Mouse (Mus musculus) midbrain, embryonic 15.5 days (tissue): ENCODE measurements at regions not wholly inside any gene's neighbourhood (a gene's known extent, or its start where the extent isn't known, plus 50 kb on each side); places are given as distances from the start of the nearest gene placed in this dataset.

ENCODE experiments used
- ATAC-seq: fragments of 200-750 bp; cut with Nextera tagmentation; replicated peaks from 2 replicates; pipeline ENCODE4 v1.8.0; 2017; ENCODE audit warnings: moderate TSS enrichment
- H3K27ac ChIP-seq: fragments of 300-500 bp; sonication (generic); 2 replicates; pipeline ENCODE4 v1.5.1; 2015; ENCODE audit warnings: mild to moderate bottlenecking, inconsistent platforms
- H3K27me3 ChIP-seq: fragments of 300-500 bp; sonication (generic); replicated peaks from 2 replicates; pipeline ENCODE4 v1.6.1; 2015; ENCODE audit warnings: inconsistent platforms
- H3K36me3 ChIP-seq: fragments of 300-500 bp; sonication (generic); replicated peaks from 2 replicates; pipeline ENCODE4 v1.6.1; 2015; ENCODE audit warnings: inconsistent platforms
- H3K4me1 ChIP-seq: fragments of 300-500 bp; sonication (generic); 2 replicates; pipeline ENCODE4 v1.6.1; 2015; ENCODE audit warnings: inconsistent platforms
- H3K4me2 ChIP-seq: fragments of 300-500 bp; sonication (generic); 2 replicates; pipeline ENCODE4 v1.6.1; 2015; ENCODE audit warnings: inconsistent platforms, mild to moderate bottlenecking, moderate library complexity
- H3K4me3 ChIP-seq: fragments of 300-500 bp; sonication (generic); 2 replicates; pipeline ENCODE4 v1.5.1; 2015; ENCODE audit warnings: mild to moderate bottlenecking, inconsistent platforms
- H3K9ac ChIP-seq: fragments of 300-500 bp; sonication (generic); 2 replicates; pipeline ENCODE4 v1.6.1; 2015; ENCODE audit warnings: mild to moderate bottlenecking, inconsistent platforms
- H3K9me3 ChIP-seq: fragments of 300-500 bp; sonication (generic); 2 replicates; pipeline ENCODE4 v1.6.1; 2016; ENCODE audit warnings: inconsistent platforms
- whole genome bisulfite sequencing: fragments of 180-500 bp; shearing (Covaris S2); methylation state at CpG from one replicate; pipeline ENCODE4 v1.1.7; 2015; ENCODE audit warnings: mixed read lengths; 5-methylcytosine and 5-hydroxymethylcytosine counted together

DNA sequence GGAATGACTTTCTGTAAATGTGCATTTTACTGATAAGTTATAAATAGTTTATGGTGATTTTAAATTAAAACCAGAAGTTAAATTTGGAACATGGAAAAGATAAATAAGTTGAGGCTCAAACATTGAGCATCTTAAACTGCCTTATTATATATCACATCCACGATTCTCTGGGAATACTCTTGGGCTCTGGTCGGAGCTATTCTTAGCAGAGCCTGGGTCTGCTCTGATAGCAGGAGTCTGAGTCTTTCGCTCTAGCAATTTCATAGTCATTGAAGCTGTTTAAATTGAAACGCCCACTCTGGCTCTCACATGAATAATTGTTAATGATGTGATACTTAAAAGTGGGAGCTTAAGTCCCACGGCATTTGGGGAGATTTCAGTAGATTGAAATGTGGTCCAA is 208.0 kb downstream of the Papss1 start:
- Histone ChIP-seq H3K4me2 (no peak overlapping the region), H3K27me3 (no peaks in the 10 kb centered on the region), H3K9ac (no peak overlapping the region), H3K9me3 (no peaks in the 10 kb centered on the region), H3K27ac (no peak overlapping the region), H3K36me3 (no peaks in the 10 kb centered on the region), H3K4me1 (no peaks in the 10 kb centered on the region), H3K4me3 (no peak overlapping the region)
- no peak for ATAC-seq
- 76% methylated on average over 5 of the region's 5 CpGs for WGBS

DNA sequence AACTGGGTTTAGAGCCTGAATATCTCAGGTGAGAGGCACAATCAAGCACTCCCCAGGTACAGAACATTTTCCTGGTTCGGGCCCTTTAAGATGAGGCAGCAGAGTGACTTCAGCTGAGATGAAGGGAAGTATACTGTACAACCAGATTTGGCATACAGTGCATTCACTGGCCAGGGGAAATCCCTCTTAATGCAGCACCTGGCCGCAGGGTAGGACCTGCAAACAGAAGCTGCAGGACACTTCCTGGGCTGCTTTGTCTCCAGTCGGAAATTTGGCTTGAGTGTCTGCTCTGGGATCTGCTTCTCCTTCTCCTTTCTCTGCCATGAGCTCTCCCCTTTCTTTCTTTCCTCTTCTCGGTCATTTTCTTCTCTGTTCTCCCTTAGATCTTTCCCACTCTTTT is 210.9 kb downstream of the Papss1 start:
- no peaks in the 10 kb centered on the region for H3K9me3 ChIP-seq
- H3K9ac ChIP-seq, result no peak overlapping the region
- 81% methylated on average over 4 of the region's 4 CpGs for WGBS
- H3K27ac ChIP-seq, result no peak overlapping the region
- no peaks in the 10 kb centered on the region for H3K36me3 ChIP-seq
- ATAC-seq, result no peak
- H3K27me3 ChIP-seq, result no peaks in the 10 kb centered on the region
- H3K4me1 ChIP-seq, result no peaks in the 10 kb centered on the region
- H3K4me3 ChIP-seq, result no peak overlapping the region
- no peak overlapping the region for H3K4me2 ChIP-seq

GRCm38 (mm10) chr3:131776650-131777049 is 212.1 kb downstream of the Papss1 start:
- Histone ChIP-seq H3K4me2 (no peak overlapping the region), H3K4me3 (no peak overlapping the region), H3K9me3 (no peaks in the 10 kb centered on the region), H3K9ac (no peak overlapping the region), H3K27me3 (no peaks in the 10 kb centered on the region), H3K36me3 (no peaks in the 10 kb centered on the region), H3K4me1 (no peaks in the 10 kb centered on the region), H3K27ac (no peak overlapping the region)
- ATAC-seq, result no peak
- 84% methylated on average over 2 of the region's 2 CpGs for WGBS

GRCm38 (mm10) chr3:131779803-131780202 is 215.2 kb downstream of the Papss1 start:
- Histone ChIP-seq H3K4me1 (no peaks in the 10 kb centered on the region), H3K27ac (no peak overlapping the region), H3K9ac (no peak overlapping the region), H3K9me3 (no peaks in the 10 kb centered on the region), H3K27me3 (no peaks in the 10 kb centered on the region), H3K36me3 (no peaks in the 10 kb centered on the region), H3K4me3 (no peak overlapping the region), H3K4me2 (no peak overlapping the region)
- 81% methylated on average over 7 of the region's 7 CpGs for WGBS
- ATAC-seq, result no peak

GRCm38 (mm10) chr3:131785524-131785923 is 221.0 kb downstream of the Papss1 start:
- Histone ChIP-seq H3K4me1 (no peaks in the 10 kb centered on the region), H3K9me3 (no peaks in the 10 kb centered on the region), H3K4me3 (no peak overlapping the region), H3K27me3 (no peaks in the 10 kb centered on the region), H3K36me3 (no peaks in the 10 kb centered on the region), H3K9ac (no peak overlapping the region), H3K4me2 (no peak overlapping the region), H3K27ac (no peak overlapping the region)
- no peak for ATAC-seq
- 80% methylated on average over 3 of the region's 3 CpGs for WGBS

GRCm38 (mm10) chr3:131788321-131788720 is 223.8 kb downstream of the Papss1 start:
- Histone ChIP-seq H3K4me1 (no peaks in the 10 kb centered on the region), H3K27me3 (no peaks in the 10 kb centered on the region), H3K9me3 (no peaks in the 10 kb centered on the region), H3K4me2 (no peak overlapping the region), H3K9ac (no peak overlapping the region), H3K27ac (no peak overlapping the region), H3K36me3 (no peaks in the 10 kb centered on the region), H3K4me3 (no peak overlapping the region)
- no peak for ATAC-seq
- WGBS, result 82% methylated on average over 2 of the region's 2 CpGs

DNA sequence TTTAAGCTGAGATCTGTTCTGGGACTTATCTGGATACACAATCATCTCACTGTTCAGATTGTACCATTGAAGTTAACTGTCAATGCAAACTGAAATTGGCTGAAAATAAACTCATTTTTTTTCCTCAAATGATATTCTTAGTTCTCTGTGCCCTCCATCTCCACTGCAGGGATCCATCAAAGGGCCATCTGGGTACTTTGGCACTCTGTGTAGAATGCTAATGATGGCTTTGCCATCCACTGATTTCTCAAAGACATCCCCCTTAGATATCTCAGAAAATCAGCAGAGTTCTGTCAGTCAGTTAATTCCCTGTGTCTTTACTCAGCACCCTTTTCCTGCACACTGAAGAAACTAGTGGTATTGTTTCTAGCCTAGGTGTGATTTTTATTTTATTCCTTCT is 224.6 kb downstream of the Papss1 start:
- no peaks in the 10 kb centered on the region for H3K9me3 ChIP-seq
- no peak overlapping the region for H3K9ac ChIP-seq
- H3K4me1 ChIP-seq, result no peaks in the 10 kb centered on the region
- H3K4me2 ChIP-seq, result no peak overlapping the region
- H3K4me3 ChIP-seq, result no peak overlapping the region
- H3K27ac ChIP-seq, result no peak overlapping the region
- no peaks in the 10 kb centered on the region for H3K27me3 ChIP-seq
- no peak for ATAC-seq
- no peaks in the 10 kb centered on the region for H3K36me3 ChIP-seq

DNA sequence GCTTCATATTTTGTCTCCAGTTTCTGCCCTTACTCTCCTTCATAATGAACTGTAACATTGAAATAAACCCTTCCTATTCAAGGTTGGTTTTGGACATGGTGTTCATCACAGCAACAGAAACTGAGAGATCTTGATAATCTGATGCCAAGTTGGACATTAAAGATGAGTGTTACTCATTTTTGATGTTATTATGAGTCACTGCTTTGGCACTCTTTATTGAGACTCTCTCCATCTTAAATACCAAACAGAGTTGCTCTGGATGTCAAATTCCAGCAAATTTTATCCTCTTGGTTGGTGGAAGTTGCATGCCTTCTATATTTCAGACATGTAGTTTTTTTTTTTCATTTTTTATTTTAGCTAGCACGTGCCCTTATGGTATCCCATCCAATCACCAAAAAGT is 229.5 kb downstream of the Papss1 start:
- H3K27ac ChIP-seq, result no peak overlapping the region
- no peaks in the 10 kb centered on the region for H3K27me3 ChIP-seq
- H3K9ac ChIP-seq, result no peak overlapping the region
- H3K36me3 ChIP-seq, result no peaks in the 10 kb centered on the region
- H3K4me3 ChIP-seq, result no peak overlapping the region
- no peaks in the 10 kb centered on the region for H3K9me3 ChIP-seq
- no peak for ATAC-seq
- 82% methylated on average over 1 of the region's 1 CpGs for WGBS
- no peak overlapping the region for H3K4me2 ChIP-seq
- H3K4me1 ChIP-seq, result no peaks in the 10 kb centered on the region

- Histone ChIP-seq H3K9me3 (no peaks in the 10 kb centered on the region), H3K27ac (no peak overlapping the region), H3K27me3 (no peaks in the 10 kb centered on the region), H3K4me2 (no peak overlapping the region), H3K4me3 (no peak overlapping the region), H3K36me3 (no peaks in the 10 kb centered on the region), H3K9ac (no peak overlapping the region), H3K4me1 (no peaks in the 10 kb centered on the region)
- WGBS, result 85% methylated on average over 10 of the region's 10 CpGs
- no peak for ATAC-seq
Measured at GRCm38 (mm10) chr3:131795108-131796005, 230.8 kb downstream of the Papss1 start.

DNA sequence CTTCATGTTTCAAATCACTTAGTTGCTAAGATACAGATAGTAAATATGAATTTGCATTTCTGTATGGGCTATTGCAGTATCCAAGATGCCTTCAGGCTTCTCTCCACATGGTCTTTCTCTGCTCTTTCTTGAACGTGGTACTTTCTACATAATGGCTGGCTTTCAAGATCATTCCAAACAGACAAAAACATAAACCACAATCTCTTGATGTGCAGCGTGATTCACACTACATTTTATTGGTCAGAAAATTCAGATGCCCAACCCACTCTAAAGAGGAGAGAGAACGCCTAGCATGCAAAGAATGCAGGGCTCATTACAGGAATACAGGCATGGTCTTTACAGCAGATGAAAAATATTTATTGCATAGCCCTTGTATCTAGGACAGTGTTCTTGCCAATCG is 235.2 kb downstream of the Papss1 start:
- H3K9ac ChIP-seq, result no peak overlapping the region
- H3K27ac ChIP-seq, result no peak overlapping the region
- H3K36me3 ChIP-seq, result no peaks in the 10 kb centered on the region
- H3K4me1 ChIP-seq, result no peaks in the 10 kb centered on the region
- WGBS, result 80% methylated on average over 4 of the region's 4 CpGs
- no peak for ATAC-seq
- no peak overlapping the region for H3K4me2 ChIP-seq
- no peaks in the 10 kb centered on the region for H3K27me3 ChIP-seq
- H3K9me3 ChIP-seq, result no peaks in the 10 kb centered on the region
- H3K4me3 ChIP-seq, result no peak overlapping the region

DNA sequence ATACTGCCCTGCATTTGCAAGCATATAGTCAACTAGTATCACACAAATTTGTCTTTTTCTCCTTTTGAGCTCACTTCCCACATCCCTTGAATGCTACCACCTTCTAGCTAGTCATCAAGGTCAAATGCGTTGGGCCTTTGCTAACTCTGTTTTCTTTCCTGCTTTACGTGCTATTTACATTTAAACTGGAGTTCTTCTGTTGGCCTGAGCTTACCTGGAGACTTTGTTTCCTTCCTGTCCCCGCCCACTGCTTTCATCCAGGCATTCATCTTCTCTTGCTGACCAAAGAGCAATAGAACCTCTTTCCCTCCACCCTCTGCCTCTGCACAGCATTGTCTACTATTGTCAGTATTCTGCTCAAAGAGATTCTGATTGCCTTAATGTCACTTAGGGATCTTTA is 237.0 kb downstream of the Papss1 start:
- H3K27me3 ChIP-seq, result no peaks in the 10 kb centered on the region
- no peak overlapping the region for H3K27ac ChIP-seq
- no peaks in the 10 kb centered on the region for H3K9me3 ChIP-seq
- no peak overlapping the region for H3K4me3 ChIP-seq
- H3K36me3 ChIP-seq, result no peaks in the 10 kb centered on the region
- 76% methylated on average over 3 of the region's 3 CpGs for WGBS
- no peak for ATAC-seq
- no peaks in the 10 kb centered on the region for H3K4me1 ChIP-seq
- H3K4me2 ChIP-seq, result no peak overlapping the region
- no peak overlapping the region for H3K9ac ChIP-seq

DNA sequence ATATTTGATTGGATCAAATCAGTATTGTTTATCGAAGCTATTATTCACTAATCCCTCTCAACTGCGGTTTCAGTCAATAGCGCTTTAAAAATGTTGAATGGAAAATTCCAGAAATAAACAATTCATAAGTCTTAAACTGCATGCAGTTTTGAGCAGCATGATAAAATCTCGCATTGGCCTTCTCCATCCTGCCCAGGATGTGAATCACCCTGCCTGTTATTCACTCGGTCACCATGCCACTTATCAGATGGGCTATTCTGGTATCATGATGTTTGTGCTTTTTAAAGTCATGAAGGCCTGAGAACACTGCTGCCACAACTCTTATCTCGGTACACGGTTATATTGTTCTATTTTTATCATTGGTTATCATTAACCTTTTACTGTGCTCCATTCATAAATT is 238.3 kb downstream of the Papss1 start:
- no peaks in the 10 kb centered on the region for H3K4me1 ChIP-seq
- no peaks in the 10 kb centered on the region for H3K9me3 ChIP-seq
- WGBS, result 82% methylated on average over 7 of the region's 7 CpGs
- ATAC-seq, result no peak
- no peak overlapping the region for H3K4me2 ChIP-seq
- no peaks in the 10 kb centered on the region for H3K27me3 ChIP-seq
- no peak overlapping the region for H3K9ac ChIP-seq
- H3K4me3 ChIP-seq, result no peak overlapping the region
- H3K27ac ChIP-seq, result no peak overlapping the region
- H3K36me3 ChIP-seq, result no peaks in the 10 kb centered on the region

GRCm38 (mm10) chr3:131808127-131808526 is 243.6 kb downstream of the Papss1 start:
- ATAC-seq, result no peak
- 89% methylated on average over 8 of the region's 8 CpGs for WGBS
- Histone ChIP-seq H3K9ac (no peak overlapping the region), H3K9me3 (no peaks in the 10 kb centered on the region), H3K27ac (no peak overlapping the region), H3K4me3 (no peak overlapping the region), H3K4me2 (no peak overlapping the region), H3K4me1 (no peaks in the 10 kb centered on the region), H3K27me3 (no peaks in the 10 kb centered on the region), H3K36me3 (no peaks in the 10 kb centered on the region)
